Mouse (Mus musculus): ENCODE data around the gene Spata13. TPM values are rescaled to one million over a fixed set of nuclear protein-coding genes. Genes with fewer than 3 reads are reported as not detected.

The Spata13 gene
- polyA plus RNA-seq, 1 experiment: 8.3 TPM

DNA sequence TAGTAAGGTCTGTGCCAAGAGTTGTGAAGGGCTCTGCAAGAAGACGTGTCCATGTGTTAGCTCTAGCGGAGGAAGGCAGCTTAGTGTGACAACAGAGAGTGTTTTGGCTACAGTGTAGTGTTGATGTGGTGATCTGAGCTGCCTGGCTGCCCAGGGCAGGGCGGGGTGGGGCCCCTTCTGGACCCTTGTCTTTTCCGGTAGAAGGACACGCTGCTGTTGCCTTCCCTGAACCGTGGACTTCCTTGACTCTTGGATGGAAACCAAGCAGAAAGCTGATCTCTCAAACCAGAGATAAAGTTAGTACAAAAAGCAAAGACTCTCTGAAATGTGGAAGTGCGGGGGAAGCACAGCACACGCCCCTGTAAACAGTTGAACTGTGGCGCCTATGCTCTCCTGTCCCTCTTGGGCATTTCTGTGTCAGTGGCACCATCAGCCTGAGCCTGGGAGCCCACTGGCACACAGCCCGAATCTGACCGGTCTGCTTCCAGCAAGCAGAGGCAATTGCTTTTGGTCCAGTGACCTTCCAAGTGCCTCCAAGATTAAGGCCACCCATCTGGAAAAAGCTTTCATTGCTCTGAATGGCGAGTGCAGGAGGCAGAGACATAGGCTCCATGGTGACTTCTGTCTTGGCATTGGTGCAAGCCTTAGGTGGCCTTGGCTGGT lies 48.7 kb downstream of the Spata13 start:
- H3K4me1 ChIP-seq (ENCODE audit: control insufficient read depth, insufficient read depth, insufficient read length, low read length): peaks cover 29% of the 10 kb centered on the region
- peak overlapping the region; percentile 57 for H3K27ac ChIP-seq (replicated peaks; ENCODE audit: low read depth, low read length)
- H3K4me3 ChIP-seq (ENCODE audit: insufficient read depth, low read depth, low read length): peak overlapping the region; percentile 16

DNA sequence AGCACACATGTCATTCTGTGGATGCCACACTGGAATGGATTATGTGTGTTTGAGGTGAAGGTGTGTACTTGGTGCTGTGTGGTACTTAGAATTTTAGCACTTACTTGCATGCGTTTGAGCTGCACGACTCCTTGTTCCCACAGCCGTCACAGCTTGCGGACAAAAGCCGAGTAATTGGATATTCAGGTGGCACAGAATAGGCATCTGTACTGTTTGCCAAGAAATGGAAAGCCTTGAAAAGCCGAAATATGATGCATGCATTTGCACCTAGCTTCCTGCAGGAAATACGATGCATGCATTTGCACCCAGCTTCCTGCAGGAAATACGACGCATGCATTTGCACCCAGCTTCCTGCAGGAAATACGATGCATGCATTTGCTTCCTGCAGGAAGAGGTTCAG lies 50.2 kb downstream of the Spata13 start:
- H3K4me3 ChIP-seq (ENCODE audit: insufficient read depth, low read depth, low read length): no peak overlapping the region
- H3K27ac ChIP-seq (replicated peaks; ENCODE audit: low read depth, low read length): no peak overlapping the region
- H3K4me1 ChIP-seq (ENCODE audit: control insufficient read depth, insufficient read depth, insufficient read length, low read length): peaks cover 29% of the 10 kb centered on the region

DNA sequence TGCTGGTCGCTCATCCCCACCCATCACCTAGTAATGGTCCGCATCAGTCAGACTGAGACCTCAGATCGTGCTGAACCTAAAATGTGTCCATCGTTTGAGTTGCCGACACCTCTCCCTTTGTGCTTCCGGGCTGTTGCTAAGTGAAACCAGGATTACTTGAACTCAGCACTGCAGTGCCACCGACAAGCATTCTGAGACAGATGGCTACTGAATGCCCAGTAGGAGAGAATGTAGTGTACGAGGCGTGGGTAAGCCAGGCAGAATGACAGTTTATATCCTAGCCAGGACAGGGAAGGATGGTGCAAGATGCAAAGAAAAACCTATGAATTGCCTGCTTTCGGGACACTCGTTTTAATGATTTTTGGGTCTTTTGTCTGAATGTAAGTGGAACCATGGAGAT lies 52.9 kb downstream of the Spata13 start:
- H3K4me1 ChIP-seq (ENCODE audit: control insufficient read depth, insufficient read depth, insufficient read length, low read length): peaks cover 24% of the 10 kb centered on the region
- no peak overlapping the region for H3K27ac ChIP-seq (replicated peaks; ENCODE audit: low read depth, low read length)
- H3K4me3 ChIP-seq (ENCODE audit: insufficient read depth, low read depth, low read length): no peak overlapping the region

DNA sequence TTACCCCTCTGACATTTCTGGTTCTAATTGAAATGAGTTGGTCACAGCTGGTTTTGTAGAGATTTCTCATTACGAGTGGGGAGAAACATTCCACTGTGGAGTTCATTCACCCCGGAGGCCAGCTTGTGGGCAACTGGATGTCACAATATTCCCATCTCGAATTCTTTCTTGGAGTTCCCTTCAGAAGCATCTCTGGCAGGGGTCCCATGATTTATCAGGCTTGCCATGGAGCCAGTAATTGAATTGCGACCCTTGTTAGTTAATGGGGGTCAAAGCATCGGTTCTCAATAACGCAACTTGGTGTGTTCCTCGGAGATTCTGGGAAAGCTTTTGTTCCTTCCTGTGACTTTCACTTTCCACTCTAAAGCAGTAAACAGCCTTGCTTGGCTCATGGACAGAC lies 53.4 kb downstream of the Spata13 start:
- Histone ChIP-seq H3K27ac (replicated peaks; ENCODE audit: low read depth, low read length) (no peak overlapping the region), H3K4me3 (ENCODE audit: insufficient read depth, low read depth, low read length) (peak overlapping the region; percentile 19; the same call in 1 of the 2 replicates), H3K4me1 (ENCODE audit: control insufficient read depth, insufficient read depth, insufficient read length, low read length) (peaks cover 18% of the 10 kb centered on the region)

DNA sequence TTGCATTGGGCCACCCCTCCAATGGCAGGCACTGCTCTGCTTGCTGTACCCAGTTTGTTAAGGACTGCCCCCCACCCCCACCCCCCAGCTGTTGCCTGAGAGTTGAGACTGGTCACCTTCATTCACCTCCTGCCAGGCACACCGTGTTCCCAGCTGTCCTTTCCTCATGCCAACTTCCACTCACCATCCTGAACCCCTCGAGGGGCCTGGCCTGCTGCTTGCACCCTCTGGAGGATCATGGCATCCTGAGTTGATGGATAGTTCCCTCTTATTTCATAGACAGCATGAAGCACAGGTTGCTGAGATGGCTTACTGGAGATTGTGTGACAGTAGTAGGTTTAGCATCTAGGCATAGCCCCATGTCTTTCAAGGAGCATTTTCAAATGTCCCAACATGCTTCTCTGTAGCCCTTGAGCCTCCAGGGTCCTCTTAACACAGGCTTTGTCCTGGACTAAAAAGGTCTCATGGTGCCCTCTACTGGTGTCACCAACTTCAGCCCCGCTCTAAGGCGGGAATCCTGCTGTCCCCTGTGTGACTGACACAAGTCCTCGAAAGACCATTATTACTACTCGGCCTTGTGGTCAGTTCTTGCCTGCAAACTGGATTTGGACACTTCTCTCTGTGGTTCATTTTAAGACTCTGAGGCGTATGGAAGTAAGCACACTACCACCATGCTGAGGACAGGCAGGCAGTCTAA lies 54.9 kb downstream of the Spata13 start:
- Histone ChIP-seq H3K4me1 (ENCODE audit: control insufficient read depth, insufficient read depth, insufficient read length, low read length) (peaks cover 13% of the 10 kb centered on the region; the same call in 1 of the 2 replicates), H3K4me3 (ENCODE audit: insufficient read depth, low read depth, low read length) (no peak overlapping the region), H3K27ac (replicated peaks; ENCODE audit: low read depth, low read length) (no peak overlapping the region)

DNA sequence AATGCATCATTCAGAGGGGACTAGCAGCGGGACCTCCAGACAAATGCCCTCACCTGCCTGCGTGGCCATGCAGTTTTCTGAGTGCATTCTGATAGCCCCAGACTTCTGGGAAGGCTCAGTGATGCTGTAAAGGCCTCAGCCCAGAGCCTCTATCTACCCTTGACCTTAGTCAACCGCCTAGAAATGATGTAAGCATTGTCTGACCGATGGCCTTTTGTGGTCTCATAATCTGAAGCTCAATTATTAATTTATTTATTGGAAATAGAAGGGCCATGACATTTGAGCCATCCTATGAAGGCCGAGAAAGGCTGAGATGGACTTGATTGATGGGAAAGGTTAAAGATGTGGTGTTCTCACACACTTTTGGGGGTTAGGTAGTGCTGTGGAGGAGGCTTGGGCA lies 56.0 kb downstream of the Spata13 start:
- Histone ChIP-seq H3K27ac (replicated peaks; ENCODE audit: low read depth, low read length) (no peak overlapping the region), H3K4me3 (ENCODE audit: insufficient read depth, low read depth, low read length) (no peak overlapping the region), H3K4me1 (ENCODE audit: control insufficient read depth, insufficient read depth, insufficient read length, low read length) (peaks cover 11% of the 10 kb centered on the region; the same call in 1 of the 2 replicates)

DNA sequence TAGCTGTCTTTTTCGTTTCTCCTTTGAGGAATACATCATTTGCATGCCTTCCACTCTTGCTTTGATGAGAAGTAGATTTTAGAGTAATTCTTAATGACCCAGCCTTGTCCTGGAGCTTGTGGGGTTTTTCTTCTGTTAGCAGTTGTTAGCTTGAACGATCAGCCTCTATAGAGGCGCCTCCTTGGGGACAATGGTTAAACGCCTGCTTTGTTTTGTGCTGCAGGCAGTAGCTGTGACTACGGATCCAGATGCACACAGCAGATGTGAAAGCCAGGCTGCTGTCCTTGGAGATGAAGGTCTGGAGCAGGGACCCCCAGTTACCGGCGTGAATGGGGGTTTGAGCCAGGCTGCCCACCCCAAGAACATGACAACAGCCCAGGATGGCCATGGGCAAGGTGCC lies 56.8 kb downstream of the Spata13 start:
- Histone ChIP-seq H3K4me3 (ENCODE audit: insufficient read depth, low read depth, low read length) (no peak overlapping the region), H3K4me1 (ENCODE audit: control insufficient read depth, insufficient read depth, insufficient read length, low read length) (peaks cover 11% of the 10 kb centered on the region; the same call in 1 of the 2 replicates), H3K27ac (replicated peaks; ENCODE audit: low read depth, low read length) (no peak overlapping the region)

DNA sequence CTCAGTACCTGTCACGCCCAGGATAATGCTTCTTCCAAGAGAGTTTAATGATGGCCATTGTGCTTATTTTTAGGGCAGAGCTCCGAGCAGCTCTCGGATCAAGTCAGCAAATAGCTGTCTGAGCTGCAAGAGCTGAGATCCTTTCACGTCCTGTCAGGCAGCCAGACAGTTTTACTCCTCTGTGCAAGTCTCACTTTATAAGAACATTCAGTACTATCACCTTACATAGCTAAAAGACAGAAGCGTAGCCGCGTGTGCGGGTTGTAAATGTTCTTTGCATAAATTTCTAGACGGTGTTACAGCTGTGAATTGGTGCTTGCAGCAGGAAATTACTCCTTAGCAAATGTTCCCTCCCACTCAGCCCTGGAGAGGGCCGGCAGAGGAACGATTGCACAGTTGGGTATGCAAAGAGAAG lies 59.3 kb downstream of the Spata13 start:
- Histone ChIP-seq H3K4me3 (ENCODE audit: insufficient read depth, low read depth, low read length) (no peak overlapping the region), H3K4me1 (ENCODE audit: control insufficient read depth, insufficient read depth, insufficient read length, low read length) (no peaks in the 10 kb centered on the region), H3K27ac (replicated peaks; ENCODE audit: low read depth, low read length) (no peak overlapping the region)

DNA sequence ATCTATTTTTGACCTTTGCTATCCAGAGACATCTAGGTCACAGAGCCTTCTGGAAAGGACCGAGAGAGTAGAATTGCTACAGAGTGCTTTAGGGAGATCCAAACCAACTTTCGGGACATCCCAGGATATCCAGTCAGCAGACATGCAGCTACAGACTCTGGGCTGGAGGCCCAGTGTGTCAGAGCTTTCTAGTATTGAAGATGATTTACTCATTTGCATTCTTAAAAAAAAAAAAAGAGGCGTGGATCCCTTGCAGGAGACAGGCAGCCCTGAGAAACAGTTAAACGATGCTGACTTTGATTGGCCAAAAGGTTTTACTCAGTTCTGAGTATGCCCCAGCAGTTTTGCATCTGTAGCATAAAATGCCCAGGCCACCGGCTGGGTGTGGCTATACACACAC lies 59.9 kb downstream of the Spata13 start:
- H3K4me1 ChIP-seq (ENCODE audit: control insufficient read depth, insufficient read depth, insufficient read length, low read length): no peaks in the 10 kb centered on the region
- H3K4me3 ChIP-seq (ENCODE audit: insufficient read depth, low read depth, low read length): no peak overlapping the region
- no peak overlapping the region for H3K27ac ChIP-seq (replicated peaks; ENCODE audit: low read depth, low read length)

DNA sequence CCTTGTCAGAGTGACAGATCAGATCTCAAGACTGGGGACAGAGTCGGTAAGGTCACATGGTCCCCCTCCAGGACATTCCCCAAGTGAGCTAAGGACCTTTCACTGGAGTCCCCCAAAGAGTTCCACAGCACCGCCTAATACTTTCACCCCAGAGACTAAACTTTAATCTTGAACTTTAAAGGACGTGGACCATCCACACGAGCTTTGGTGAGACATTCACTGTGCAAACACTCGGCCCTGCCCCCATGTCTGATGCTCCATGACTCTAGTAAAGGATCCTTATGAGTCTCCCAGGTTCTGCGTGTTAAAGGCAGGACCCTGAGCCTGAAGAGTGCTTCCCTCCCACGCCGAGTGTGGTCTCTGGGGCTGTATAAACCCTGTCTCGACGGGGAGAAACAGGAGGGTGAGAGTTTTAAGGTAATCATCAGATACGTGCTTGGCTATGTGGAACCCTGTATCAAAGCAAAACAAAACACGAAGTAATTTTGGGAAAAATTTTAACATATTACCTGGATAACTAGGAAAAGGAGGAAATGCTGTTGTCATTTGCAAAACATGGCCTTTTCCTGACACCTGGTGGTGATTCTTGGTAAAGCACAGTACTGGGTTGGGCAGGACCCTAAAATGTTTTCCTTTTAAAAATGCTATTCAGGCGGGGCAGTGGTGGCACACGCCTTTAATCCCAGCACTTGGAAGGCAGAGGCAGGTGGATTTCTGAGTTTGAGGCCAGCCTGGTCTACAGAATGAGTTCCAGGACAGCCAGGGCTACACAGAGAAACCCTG lies 60.6 kb downstream of the Spata13 start:
- Histone ChIP-seq H3K27ac (replicated peaks; ENCODE audit: low read depth, low read length) (no peak overlapping the region), H3K4me1 (ENCODE audit: control insufficient read depth, insufficient read depth, insufficient read length, low read length) (no peaks in the 10 kb centered on the region), H3K4me3 (ENCODE audit: insufficient read depth, low read depth, low read length) (no peak overlapping the region)

DNA sequence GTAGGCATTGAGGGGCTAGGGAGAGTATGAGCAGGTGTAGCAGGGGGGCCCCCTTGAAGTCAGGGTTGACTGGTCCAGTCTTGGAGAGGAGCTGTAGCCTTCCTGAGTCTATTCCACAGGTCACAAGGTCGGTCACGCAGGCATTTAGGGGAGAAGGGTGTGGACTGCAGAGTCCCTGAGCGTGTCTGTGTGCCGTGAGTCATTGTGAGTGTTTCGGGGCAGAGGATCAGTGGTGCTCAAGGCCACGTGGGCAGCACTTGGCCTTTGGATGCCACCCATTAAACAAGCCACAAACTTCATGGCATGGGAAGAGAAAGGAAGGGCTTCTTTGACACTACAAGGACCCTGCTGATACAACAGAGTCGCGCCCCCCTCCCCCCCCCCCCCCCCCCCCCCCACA lies 63.5 kb downstream of the Spata13 start:
- Histone ChIP-seq H3K4me3 (ENCODE audit: insufficient read depth, low read depth, low read length) (no peak overlapping the region), H3K4me1 (ENCODE audit: control insufficient read depth, insufficient read depth, insufficient read length, low read length) (no peaks in the 10 kb centered on the region), H3K27ac (replicated peaks; ENCODE audit: low read depth, low read length) (no peak overlapping the region)

DNA sequence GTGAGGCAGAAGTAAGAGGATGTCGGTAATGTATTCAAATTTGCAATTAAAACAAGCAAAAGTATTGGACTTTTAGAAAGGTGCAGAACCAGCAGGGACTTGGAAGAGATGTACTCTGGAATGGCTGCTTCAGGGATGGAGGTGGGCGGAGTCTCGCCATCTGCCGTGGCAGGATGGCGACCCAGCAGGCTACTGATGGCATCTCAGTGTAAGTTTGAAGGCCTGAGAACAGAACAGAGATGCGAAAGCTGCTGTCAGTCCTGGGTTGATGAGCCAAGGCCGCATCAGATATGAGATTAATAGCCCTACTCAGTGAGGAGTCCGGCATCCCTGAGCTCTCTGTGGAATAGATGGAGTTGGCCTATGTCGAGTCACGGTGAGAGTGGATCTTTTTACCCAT lies 65.2 kb downstream of the Spata13 start:
- Histone ChIP-seq H3K4me1 (ENCODE audit: control insufficient read depth, insufficient read depth, insufficient read length, low read length) (no peaks in the 10 kb centered on the region), H3K27ac (replicated peaks; ENCODE audit: low read depth, low read length) (no peak overlapping the region), H3K4me3 (ENCODE audit: insufficient read depth, low read depth, low read length) (no peak overlapping the region)

DNA sequence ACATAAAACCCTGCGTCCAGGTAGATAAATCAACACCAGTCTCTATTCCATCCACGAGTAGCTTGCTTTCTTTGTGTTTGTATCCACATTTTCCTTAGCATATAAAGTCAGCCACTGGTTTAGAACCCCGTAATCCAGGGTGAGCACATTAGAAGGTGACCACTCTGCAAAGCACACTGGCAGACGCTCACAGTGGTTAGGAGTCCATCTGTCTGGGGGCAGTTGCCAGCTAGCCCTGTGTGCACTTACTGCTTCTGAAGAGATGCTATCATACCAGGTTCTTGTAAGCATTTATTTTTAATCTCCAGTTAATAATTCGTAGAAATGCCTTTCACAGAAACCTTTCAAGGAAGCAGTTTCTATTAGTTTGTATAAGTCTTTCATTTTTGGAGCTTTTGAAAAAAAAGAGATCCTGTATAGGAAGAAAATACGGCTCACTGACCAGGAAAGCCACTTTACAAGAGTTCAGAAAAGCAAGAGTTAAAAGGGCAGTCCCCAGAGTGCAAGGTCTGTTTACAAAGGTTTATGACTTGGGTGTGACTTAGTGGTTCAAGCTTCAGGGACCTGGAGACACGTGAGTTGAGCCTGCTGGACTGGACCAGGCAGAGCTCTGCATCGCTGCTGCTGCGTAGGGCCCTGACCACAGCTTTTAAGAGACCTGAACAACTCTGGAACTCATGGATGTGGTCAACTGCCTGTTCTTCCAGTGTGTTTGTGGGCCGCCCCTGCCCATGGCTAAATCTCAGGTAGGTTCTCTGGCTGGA lies 68.8 kb downstream of the Spata13 start:
- no peak overlapping the region for H3K4me3 ChIP-seq (ENCODE audit: insufficient read depth, low read depth, low read length)
- no peak overlapping the region for H3K27ac ChIP-seq (replicated peaks; ENCODE audit: low read depth, low read length)
- H3K4me1 ChIP-seq (ENCODE audit: control insufficient read depth, insufficient read depth, insufficient read length, low read length): no peaks in the 10 kb centered on the region

DNA sequence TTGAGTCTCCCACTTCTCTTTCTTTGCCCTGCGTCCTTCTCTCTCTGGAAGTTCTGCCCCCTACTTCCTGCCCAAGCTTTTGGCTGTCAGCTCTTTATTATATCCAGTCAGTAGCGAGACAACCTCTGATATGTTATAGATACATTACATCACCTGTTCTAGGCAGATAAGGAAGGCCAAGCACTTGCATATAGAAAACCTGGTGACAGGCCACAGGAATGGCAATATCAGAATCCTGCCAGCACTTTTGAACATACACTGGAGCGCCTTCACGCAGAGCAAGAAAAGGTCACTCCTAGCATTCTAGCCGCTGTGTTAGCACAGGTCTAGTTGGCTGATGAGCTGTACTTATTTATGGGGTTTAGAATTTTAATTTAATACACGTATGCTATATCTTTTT lies 70.7 kb downstream of the Spata13 start:
- H3K4me1 ChIP-seq (ENCODE audit: control insufficient read depth, insufficient read depth, insufficient read length, low read length): no peaks in the 10 kb centered on the region
- no peak overlapping the region for H3K4me3 ChIP-seq (ENCODE audit: insufficient read depth, low read depth, low read length)
- no peak overlapping the region for H3K27ac ChIP-seq (replicated peaks; ENCODE audit: low read depth, low read length)

DNA sequence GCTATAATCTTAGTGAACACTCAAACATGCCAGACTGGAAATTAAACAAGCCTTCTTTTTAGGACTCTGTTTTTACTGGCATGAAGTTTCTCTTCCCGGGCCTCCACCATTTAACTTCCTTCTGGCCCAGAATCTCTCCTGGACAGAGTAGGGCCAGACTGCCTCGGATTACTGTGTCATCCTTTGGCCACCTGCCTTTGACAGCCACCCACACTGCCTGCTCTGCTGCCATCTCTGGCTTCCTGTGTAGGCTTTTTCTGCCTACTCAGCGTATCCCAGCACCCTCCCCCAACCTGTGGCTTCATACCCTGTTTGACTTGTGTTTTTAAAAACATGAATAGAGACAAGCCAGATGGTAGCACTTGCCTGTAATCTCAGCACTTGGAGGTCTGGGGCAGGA lies 71.2 kb downstream of the Spata13 start:
- H3K4me3 ChIP-seq (ENCODE audit: insufficient read depth, low read depth, low read length): no peak overlapping the region
- H3K4me1 ChIP-seq (ENCODE audit: control insufficient read depth, insufficient read depth, insufficient read length, low read length): no peaks in the 10 kb centered on the region
- H3K27ac ChIP-seq (replicated peaks; ENCODE audit: low read depth, low read length): no peak overlapping the region
